Mouse (Mus musculus): ENCODE measurements at regions not wholly inside any gene's neighbourhood (a gene's known extent, or its start where the extent isn't known, plus 50 kb on each side); places are given as distances from the start of the nearest gene placed in this dataset.
A peak's percentile ranks its signal among the peaks of the same experiment; 100 is the strongest.

GRCm38 (mm10) chr1:128663207-128663606, 71.1 kb upstream of the Cxcr4 start:
- 84% methylated on average over 2 of the region's 2 CpGs for WGBS

GRCm38 (mm10) chr1:128659857-128660256, 67.8 kb upstream of the Cxcr4 start:
- 66% methylated on average over 1 of the region's 1 CpGs for WGBS
- no peak for DNase-seq (ENCODE audit: low spot score)

More at GRCm38 (mm10) chr1:128663207-128663606, 71.1 kb upstream of the Cxcr4 start:
- Histone ChIP-seq H3K27ac (no peak overlapping the region), H3K9me3 (no peaks in the 10 kb centered on the region), H3K4me1 (no peaks in the 10 kb centered on the region), H3K4me3 (no peak overlapping the region), H3K27me3 (ENCODE audit: insufficient read depth, poor library complexity, severe bottlenecking) (no peaks in the 10 kb centered on the region), H3K36me3 (no peaks in the 10 kb centered on the region)
- DNase-seq (ENCODE audit: low spot score): no peak

GRCm38 (mm10) chr1:128658802-128659201, 66.7 kb upstream of the Cxcr4 start:
- WGBS: 18% methylated on average over 2 of the region's 2 CpGs
- Histone ChIP-seq H3K36me3 (no peaks in the 10 kb centered on the region), H3K9me3 (no peaks in the 10 kb centered on the region)

More at GRCm38 (mm10) chr1:128659857-128660256, 67.8 kb upstream of the Cxcr4 start:
- no peaks in the 10 kb centered on the region for H3K36me3 ChIP-seq
- H3K27me3 ChIP-seq (ENCODE audit: insufficient read depth, poor library complexity, severe bottlenecking): no peaks in the 10 kb centered on the region
- no peaks in the 10 kb centered on the region for H3K9me3 ChIP-seq
- no peaks in the 10 kb centered on the region for H3K4me1 ChIP-seq
- no peak overlapping the region for H3K4me3 ChIP-seq
- H3K27ac ChIP-seq: no peak overlapping the region

DNA sequence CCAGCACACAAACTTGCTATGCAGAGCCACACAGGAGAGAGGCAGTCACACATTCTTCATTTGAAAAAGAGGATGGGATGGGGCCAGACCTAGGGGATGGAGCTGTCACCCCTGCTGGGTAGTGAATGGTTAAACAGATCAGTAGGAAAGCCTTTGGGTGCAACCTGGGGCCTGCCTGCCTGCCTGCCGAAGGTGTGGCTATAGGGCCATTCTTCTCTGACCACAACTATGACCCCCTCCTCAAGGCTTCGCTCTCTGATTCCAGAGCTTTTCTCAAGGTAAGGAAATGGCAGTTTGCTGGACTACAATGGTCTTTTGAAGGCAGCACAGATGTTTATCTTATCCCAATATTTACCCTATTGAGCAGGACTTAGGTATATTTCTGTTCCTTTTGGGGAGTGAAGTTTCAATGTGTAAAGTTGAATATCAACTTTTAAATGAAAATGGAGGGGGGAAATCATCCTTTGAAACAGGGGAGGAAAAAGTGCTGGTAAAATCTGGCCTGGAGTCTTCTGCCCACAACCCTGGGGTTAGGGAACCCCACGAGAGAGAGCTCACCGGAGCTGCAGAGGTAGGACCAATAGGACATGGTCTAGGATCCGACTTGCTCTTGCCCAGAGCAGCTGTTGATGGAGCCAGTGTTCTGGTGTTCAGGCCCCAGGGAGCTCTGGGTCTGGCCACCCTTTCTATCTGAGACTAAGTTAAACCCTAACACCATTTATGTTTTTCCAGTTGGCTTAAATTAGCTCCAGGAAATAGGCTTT, 62.2 kb upstream of the Cxcr4 start:
- Histone ChIP-seq H3K27me3 (ENCODE audit: insufficient read depth, poor library complexity, severe bottlenecking) (no peaks in the 10 kb centered on the region), H3K4me3 (no peak overlapping the region), H3K36me3 (no peaks in the 10 kb centered on the region), H3K4me1 (no peaks in the 10 kb centered on the region), H3K27ac (no peak overlapping the region), H3K9me3 (no peaks in the 10 kb centered on the region)
- no peak for DNase-seq (ENCODE audit: low spot score)
- WGBS: 38% methylated on average over 5 of the region's 5 CpGs

More at GRCm38 (mm10) chr1:128658802-128659201, 66.7 kb upstream of the Cxcr4 start:
- Histone ChIP-seq H3K27me3 (ENCODE audit: insufficient read depth, poor library complexity, severe bottlenecking) (no peaks in the 10 kb centered on the region), H3K4me1 (no peaks in the 10 kb centered on the region), H3K27ac (no peak overlapping the region), H3K4me3 (no peak overlapping the region)
- no peak for DNase-seq (ENCODE audit: low spot score)

DNA sequence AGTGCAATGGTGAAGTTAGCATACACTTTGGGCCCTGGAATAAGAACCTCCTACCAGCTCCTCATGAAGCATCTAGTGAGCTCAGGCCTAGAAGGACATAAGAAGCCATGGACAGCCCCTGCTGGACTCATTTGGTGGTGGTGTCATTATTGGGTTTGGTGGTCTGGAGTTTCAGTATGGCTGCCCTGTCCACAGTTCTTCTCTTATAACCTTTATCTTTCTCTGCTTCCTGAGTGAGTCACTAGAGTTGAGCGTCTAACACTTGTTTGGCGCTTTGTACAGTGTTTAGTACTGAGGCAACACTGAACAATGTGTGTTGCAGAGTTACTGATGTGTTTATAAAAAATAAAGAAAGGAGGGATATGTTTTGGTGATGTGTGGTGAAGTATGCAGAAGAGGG, 58.5 kb upstream of the Cxcr4 start:
- Histone ChIP-seq H3K9me3 (no peaks in the 10 kb centered on the region), H3K36me3 (no peaks in the 10 kb centered on the region), H3K4me1 (no peaks in the 10 kb centered on the region), H3K27ac (no peak overlapping the region), H3K27me3 (ENCODE audit: insufficient read depth, poor library complexity, severe bottlenecking) (no peaks in the 10 kb centered on the region), H3K4me3 (no peak overlapping the region)
- no peak for DNase-seq (ENCODE audit: low spot score)
- WGBS: 67% methylated on average over 2 of the region's 2 CpGs

- no peak overlapping the region for H3K4me3 ChIP-seq
- no peaks in the 10 kb centered on the region for H3K36me3 ChIP-seq
- H3K4me1 ChIP-seq: no peaks in the 10 kb centered on the region
- H3K27ac ChIP-seq: no peak overlapping the region
- 50% methylated on average over 13 of the region's 13 CpGs for WGBS
- no peaks in the 10 kb centered on the region for H3K27me3 ChIP-seq (ENCODE audit: insufficient read depth, poor library complexity, severe bottlenecking)
- no peak for DNase-seq (ENCODE audit: low spot score)
- H3K9me3 ChIP-seq: no peaks in the 10 kb centered on the region
These were observed 57.5 kb upstream of the Cxcr4 start for GRCm38 (mm10) chr1:128649490-128650178.

DNA sequence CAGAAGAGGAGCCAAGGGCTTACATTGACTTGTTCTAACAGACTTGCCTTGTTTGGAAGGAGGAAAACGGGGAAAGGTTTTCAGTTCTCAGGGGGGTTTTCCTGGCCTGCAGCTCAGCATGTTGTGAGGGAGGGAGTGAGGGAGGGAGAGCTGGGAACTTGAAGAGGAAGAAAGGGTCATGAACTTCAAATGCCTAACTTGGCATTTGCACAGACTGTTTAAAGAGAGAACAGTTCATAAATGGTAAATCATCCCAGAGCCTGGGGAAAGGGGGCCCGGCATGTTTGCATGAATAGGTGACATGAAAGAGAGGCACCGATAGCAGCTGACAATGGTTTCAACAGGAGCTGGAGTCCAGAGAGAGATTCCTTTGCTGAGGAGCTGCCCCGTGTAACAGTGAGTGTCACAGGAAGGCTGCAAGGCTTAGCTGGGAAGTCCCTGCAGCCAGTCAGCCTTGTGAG, 51.3 kb upstream of the Cxcr4 start:
- 13% methylated on average over 4 of the region's 4 CpGs for WGBS
- DNase-seq (ENCODE audit: low spot score): no peak
- Histone ChIP-seq H3K4me1 (peaks cover 29% of the 10 kb centered on the region), H3K36me3 (no peaks in the 10 kb centered on the region), H3K4me3 (no peak overlapping the region), H3K9me3 (no peaks in the 10 kb centered on the region), H3K27ac (peak overlapping the region; percentile 42; the same call in 1 of the 2 replicates), H3K27me3 (ENCODE audit: insufficient read depth, poor library complexity, severe bottlenecking) (peaks cover under 1% of the 10 kb centered on the region; the same call in 1 of the 2 replicates)

- Histone ChIP-seq H3K27ac (no peak overlapping the region), H3K27me3 (ENCODE audit: insufficient read depth, poor library complexity, severe bottlenecking) (peaks cover 6% of the 10 kb centered on the region; the same call in 1 of the 2 replicates), H3K4me3 (no peak overlapping the region), H3K9me3 (no peaks in the 10 kb centered on the region), H3K36me3 (no peaks in the 10 kb centered on the region), H3K4me1 (peaks cover 29% of the 10 kb centered on the region)
- 72% methylated on average over 2 of the region's 2 CpGs for WGBS
- DNase-seq (ENCODE audit: low spot score): no peak
These were observed 50.1 kb upstream of the Cxcr4 start for GRCm38 (mm10) chr1:128642212-128642611.

Measured in heart, embryonic 10.5 days (tissue).